In the genomic region with DNA sequence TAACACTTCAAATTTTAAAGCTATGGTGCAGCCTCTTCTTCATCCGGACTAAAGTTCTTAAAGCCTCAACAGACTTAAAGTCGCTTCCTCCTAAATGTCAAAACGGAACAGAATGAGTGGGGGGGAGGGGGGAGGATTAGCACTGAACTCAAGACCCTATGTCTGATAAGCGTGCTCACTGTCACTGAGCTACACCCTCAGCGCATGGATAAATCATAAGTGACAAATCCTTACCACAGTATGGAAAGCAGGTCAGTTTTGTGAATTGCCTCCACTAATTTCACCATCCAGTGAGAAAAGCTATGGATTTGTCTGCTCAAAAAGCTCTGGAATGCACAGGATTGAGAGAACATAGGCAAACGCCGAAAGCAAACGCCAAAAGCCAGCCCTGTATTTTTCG, we compare ENCODE assay signal across 28 mouse cellular contexts. TPM values are rescaled to one million over a fixed set of nuclear protein-coding genes. Genes with fewer than 3 reads are reported as not detected.
DNase-seq lines count a peak whose midpoint lies in the region; ATAC-seq and TF ChIP-seq lines count a peak whose summit lies in the region.
"Had no signal": no experiment of that assay in that cellular context is flagged by ENCODE, and none has a peak within 500 bp of the region (broad histone marks: within the 10 kb centered on the region; RNA-seq: fewer than 3 reads in every experiment).

No protein-coding gene starts in this region.

- no peak overlapping the region for H3K9ac ChIP-seq in midbrain, embryonic 11.5 days (ENCODE audit: low read length)
- H3K9ac ChIP-seq in midbrain, postnatal 0 days (replicated peaks; ENCODE audit: low read length, poor library complexity, severe bottlenecking): no peak overlapping the region
- H3K9ac ChIP-seq in midbrain, embryonic 15.5 days: no peak overlapping the region
- no peak overlapping the region for H3K9ac ChIP-seq in kidney, embryonic 16.5 days (replicated peaks; ENCODE audit: low read length)
- H3K9ac ChIP-seq: embryonic facial prominence, embryonic 12.5 days; embryonic facial prominence, embryonic 15.5 days; forebrain, postnatal 0 days; heart, embryonic 12.5 days; heart, embryonic 15.5 days; hindbrain, embryonic 14.5 days had no signal

- DNase-seq in midbrain, embryonic 11.5 days (ENCODE audit: low spot score, missing footprints): no peak
- no peak for DNase-seq in midbrain, postnatal 0 days (ENCODE audit: low spot score)
- DNase-seq in retina, postnatal 1 day: peak; percentile 51
- DNase-seq in layer of hippocampus, adult 9-11 months: no peak
- DNase-seq: adrenal gland, adult 2 months; adrenal gland, postnatal 14 days; B cell, adult 2 months; cerebellum, adult 11-12 months; cerebellum, adult 8-10 months; cerebellum, postnatal 10 days; forebrain, postnatal 0 days; gastrocnemius, adult 2 months; gastrocnemius, postnatal 14 days; heart, adult 18-20 months; heart, postnatal 14 days; heart, postnatal 4 days had no signal

- no peak overlapping the region for H3K27ac ChIP-seq in midbrain, embryonic 11.5 days (ENCODE audit: low read depth, low read length)
- H3K27ac ChIP-seq in midbrain, postnatal 0 days (ENCODE audit: low read depth, low read length): no peak overlapping the region
- no peak overlapping the region for H3K27ac ChIP-seq in midbrain, embryonic 15.5 days
- no peak overlapping the region for H3K27ac ChIP-seq in kidney, embryonic 16.5 days (ENCODE audit: low read length)
- H3K27ac ChIP-seq: embryonic facial prominence, embryonic 12.5 days; embryonic facial prominence, embryonic 15.5 days; gastrocnemius, adult 2 months; heart, embryonic 15.5 days; hindbrain, embryonic 14.5 days; hindbrain, postnatal 0 days had no signal

- peak; percentile 18; the same call in 1 of the 2 replicates for ATAC-seq in midbrain, embryonic 11.5 days (ENCODE audit: low FRiP score)
- ATAC-seq in midbrain, postnatal 0 days (ENCODE audit: low FRiP score): no peak
- ATAC-seq in common myeloid progenitor, adult 5-6 weeks (replicated peaks; ENCODE audit: low read depth, poor library complexity, severe bottlenecking): peak; percentile 21
- 0 out of 2 replicates have a peak, but pooled peaks have one; percentile 46 for ATAC-seq in midbrain, embryonic 15.5 days (replicated peaks)
- no peak for ATAC-seq in kidney, embryonic 16.5 days (ENCODE audit: low FRiP score, low TSS enrichment)
- ATAC-seq: forebrain, embryonic 14.5 days; forebrain, postnatal 0 days; hindbrain, postnatal 0 days had no signal

- no peaks in the 10 kb centered on the region for H3K36me3 ChIP-seq in midbrain, embryonic 11.5 days (ENCODE audit: control insufficient read depth, insufficient read depth, low read length)
- no peaks in the 10 kb centered on the region for H3K36me3 ChIP-seq in midbrain, postnatal 0 days (ENCODE audit: insufficient read depth, low read length)
- H3K36me3 ChIP-seq in midbrain, embryonic 15.5 days (replicated peaks): no peaks in the 10 kb centered on the region
- H3K36me3 ChIP-seq in kidney, embryonic 16.5 days (ENCODE audit: insufficient read depth, low read length): no peaks in the 10 kb centered on the region
- H3K36me3 ChIP-seq: embryonic facial prominence, embryonic 12.5 days; embryonic facial prominence, embryonic 15.5 days; G1E; heart, embryonic 12.5 days; heart, embryonic 15.5 days had no signal

- H3K4me2 ChIP-seq in midbrain, embryonic 11.5 days: no peak overlapping the region
- no peak overlapping the region for H3K4me2 ChIP-seq in midbrain, postnatal 0 days (ENCODE audit: low read depth, low read length, poor library complexity, severe bottlenecking)
- H3K4me2 ChIP-seq in midbrain, embryonic 15.5 days: 0 out of 2 replicates have a peak overlapping the region, but pooled peaks have one; percentile 6
- H3K4me2 ChIP-seq in kidney, embryonic 16.5 days (replicated peaks; ENCODE audit: low read depth, low read length): no peak overlapping the region
- H3K4me2 ChIP-seq: embryonic facial prominence, embryonic 12.5 days; embryonic facial prominence, embryonic 15.5 days; heart, embryonic 12.5 days; heart, embryonic 15.5 days; hindbrain, embryonic 14.5 days had no signal

- H3K4me1 ChIP-seq in midbrain, embryonic 11.5 days (ENCODE audit: control insufficient read depth, insufficient read depth, low read length): no peaks in the 10 kb centered on the region
- H3K4me1 ChIP-seq in midbrain, postnatal 0 days (ENCODE audit: insufficient read depth, low read length): no peaks in the 10 kb centered on the region
- 0 out of 2 replicates have a peak, but pooled peaks cover 2% of the 10 kb centered on the region for H3K4me1 ChIP-seq in midbrain, embryonic 15.5 days
- H3K4me1 ChIP-seq in kidney, embryonic 16.5 days (ENCODE audit: insufficient read depth, low read length): no peaks in the 10 kb centered on the region
- H3K4me1 ChIP-seq: embryonic facial prominence, embryonic 12.5 days; embryonic facial prominence, embryonic 15.5 days; heart, embryonic 12.5 days; heart, embryonic 15.5 days had no signal

- no peak overlapping the region for H3K4me3 ChIP-seq in midbrain, embryonic 11.5 days (ENCODE audit: low read depth, low read length)
- no peak overlapping the region for H3K4me3 ChIP-seq in midbrain, postnatal 0 days (ENCODE audit: low read depth, low read length)
- no peak overlapping the region for H3K4me3 ChIP-seq in midbrain, embryonic 15.5 days
- no peak overlapping the region for H3K4me3 ChIP-seq in kidney, embryonic 16.5 days (ENCODE audit: low read length)
- H3K4me3 ChIP-seq: embryonic facial prominence, embryonic 12.5 days; embryonic facial prominence, embryonic 15.5 days; gastrocnemius, adult 2 months; heart, embryonic 12.5 days; heart, embryonic 15.5 days had no signal

- no peaks in the 10 kb centered on the region for H3K27me3 ChIP-seq in midbrain, embryonic 11.5 days (ENCODE audit: control insufficient read depth, insufficient read depth, low read length)
- H3K27me3 ChIP-seq in midbrain, postnatal 0 days (ENCODE audit: insufficient read depth, low read length): no peaks in the 10 kb centered on the region
- H3K27me3 ChIP-seq in midbrain, embryonic 15.5 days (replicated peaks): no peaks in the 10 kb centered on the region
- H3K27me3 ChIP-seq in kidney, embryonic 16.5 days (ENCODE audit: insufficient read depth, low read length): no peaks in the 10 kb centered on the region
- H3K27me3 ChIP-seq: CH12.LX; embryonic facial prominence, embryonic 12.5 days; embryonic facial prominence, embryonic 15.5 days; heart, embryonic 12.5 days; heart, embryonic 15.5 days had no signal

- 58% methylated on average over 9 of the region's 9 CpGs for whole genome bisulfite sequencing in midbrain, embryonic 11.5 days
- 37% methylated on average over 9 of the region's 9 CpGs for WGBS in midbrain, postnatal 0 days
- WGBS in midbrain, embryonic 15.5 days: 34% methylated on average over 9 of the region's 9 CpGs
- 73% methylated on average over 9 of the region's 9 CpGs for WGBS in kidney, embryonic 16.5 days

- TF ChIP-seq CTCF in midbrain, postnatal 0 days (IDR thresholded peaks at IDR 0.05): no peak

- H3K9me3 ChIP-seq in midbrain, embryonic 11.5 days (ENCODE audit: control insufficient read depth, low read length): no peaks in the 10 kb centered on the region
- no peaks in the 10 kb centered on the region for H3K9me3 ChIP-seq in midbrain, postnatal 0 days (ENCODE audit: low read length)
- no peaks in the 10 kb centered on the region for H3K9me3 ChIP-seq in midbrain, embryonic 15.5 days
- no peaks in the 10 kb centered on the region for H3K9me3 ChIP-seq in kidney, embryonic 16.5 days (ENCODE audit: low read length)
- H3K9me3 ChIP-seq: embryonic facial prominence, embryonic 12.5 days; embryonic facial prominence, embryonic 15.5 days; G1E; heart, embryonic 12.5 days; heart, embryonic 15.5 days had no signal

RNA-seq across cellular contexts. Expression of a gene that starts 16.7 kb away (rescaled TPM):
- 178 and 195 TPM in 2 replicates for polyA plus RNA-seq in midbrain, embryonic 11.5 days (2014; fragmentation: Nextera tagmentation; extraction: Ambion mirVana)
- total RNA-seq in midbrain, postnatal 0 days (2014; rRNA removed): 89.0 and 109 TPM in 2 replicates
- 178 and 196 TPM in 2 replicates for polyA plus RNA-seq in midbrain, postnatal 0 days (2015; fragmentation: Nextera tagmentation; extraction: Ambion mirVana)
- 190 and 200 TPM in 2 replicates for total RNA-seq in common myeloid progenitor, adult 5-6 weeks (2017)
- polyA plus RNA-seq in midbrain, embryonic 15.5 days (2015; fragmentation: Nextera tagmentation; extraction: Ambion mirVana): 153 and 175 TPM in 2 replicates
- 120 and 146 TPM in 2 replicates for polyA plus RNA-seq in kidney, embryonic 16.5 days (2015; fragmentation: Nextera tagmentation; extraction: Ambion mirVana)

Comparison
In these comparisons a context has a peak if more than half of its experiments do, and no peak if none do; other contexts are left out.
1. ATAC-seq: peak in midbrain, embryonic 11.5 days (single experiment), common myeloid progenitor, adult 5-6 weeks (single experiment) and midbrain, embryonic 15.5 days (single experiment); none in midbrain, postnatal 0 days (single experiment) and kidney, embryonic 16.5 days (single experiment).